Mouse (Mus musculus): ENCODE measurements around the gene Sac3d1.

GRCm38 (mm10) chr19:6123330-6123729, 4.9 kb upstream of the Sac3d1 start:
- TF ChIP-seq POLR2A (IDR thresholded peaks at IDR 0.05; ENCODE audit: borderline replicate concordance, extremely low read depth, insufficient read depth, insufficient read length, poor library complexity, severe bottlenecking) = no peak
- no peak for TF ChIP-seq CTCF (IDR thresholded peaks at IDR 0.05; ENCODE audit: borderline replicate concordance, extremely low read depth, insufficient read depth, insufficient read length)

All from brain, embryonic 14.5 days (tissue).